Comparison of ENCODE assay signal across 8 mouse cellular contexts in genomic region chr2:11552297-11552821, GRCm38 (mm10). TPM values are rescaled to one million over a fixed set of nuclear protein-coding genes. Genes with fewer than 3 reads are reported as not detected.
A peak's percentile ranks its signal among the peaks of the same experiment; 100 is the strongest.
DNase-seq lines count a peak whose midpoint lies in the region; ATAC-seq and TF ChIP-seq lines count a peak whose summit lies in the region.

No protein-coding gene starts in this region.

- no peak overlapping the region for H3K27ac ChIP-seq in heart, postnatal 0 days (ENCODE audit: low read depth)
- no peak overlapping the region for H3K27ac ChIP-seq in embryonic facial prominence, embryonic 13.5 days
- H3K27ac ChIP-seq in kidney, embryonic 15.5 days, result peak overlapping the region; percentile 43

- no peak overlapping the region; the same call in 1 of the 2 replicates for H3K9ac ChIP-seq in heart, postnatal 0 days (replicated peaks; ENCODE audit: low read depth, low read length)
- no peak overlapping the region for H3K9ac ChIP-seq in embryonic facial prominence, embryonic 13.5 days
- no peak overlapping the region for H3K9ac ChIP-seq in kidney, embryonic 15.5 days

- intact Hi-C loops in heart, postnatal 10 days (cut with DNase I), result no loop called here

- no peaks in the 10 kb centered on the region for H3K79me2 ChIP-seq in myocyte (ENCODE audit: control insufficient read depth, insufficient read depth)

- no peak for TF ChIP-seq EP300 in heart, postnatal 0 days (IDR thresholded peaks at IDR 0.05; ENCODE audit: low read depth)

- H3K4me3 ChIP-seq in heart, postnatal 0 days (ENCODE audit: low read depth, low read length), result peak overlapping the region; percentile 67
- no peak overlapping the region for H3K4me3 ChIP-seq in embryonic facial prominence, embryonic 13.5 days
- peak overlapping the region; percentile 64 for H3K4me3 ChIP-seq in kidney, embryonic 15.5 days (replicated peaks)
- peak overlapping the region; percentile 30 for H3K4me3 ChIP-seq in myocyte

- no peak for ATAC-seq in heart, postnatal 0 days (ENCODE audit: insufficient read depth, low read depth)
- no peak for ATAC-seq in embryonic facial prominence, embryonic 13.5 days (ENCODE audit: insufficient number of reproducible peaks, insufficient read depth, low FRiP score, low TSS enrichment, low read depth)
- peak; percentile 57 for ATAC-seq in kidney, embryonic 15.5 days (replicated peaks; ENCODE audit: low FRiP score)

- no peak for TF ChIP-seq POLR2A in myocyte (IDR thresholded peaks at IDR 0.05; ENCODE audit: insufficient read length, low read depth)

- no peak for TF ChIP-seq CTCF in heart, postnatal 0 days (IDR thresholded peaks at IDR 0.05; ENCODE audit: low read depth)

- WGBS in heart, postnatal 0 days, result 34% methylated on average over 9 of the region's 9 CpGs
- WGBS in embryonic facial prominence, embryonic 13.5 days, result 3% methylated on average over 9 of the region's 9 CpGs
- 9% methylated on average over 9 of the region's 9 CpGs for WGBS in kidney, embryonic 15.5 days

- H3K27me3 ChIP-seq in heart, postnatal 0 days (ENCODE audit: control insufficient read depth, insufficient read depth, low read length), result no peaks in the 10 kb centered on the region
- peaks cover 48% of the 10 kb centered on the region for H3K27me3 ChIP-seq in embryonic facial prominence, embryonic 13.5 days
- peaks cover 10% of the 10 kb centered on the region; the same call in 1 of the 2 replicates for H3K27me3 ChIP-seq in kidney, embryonic 15.5 days
- H3K27me3 ChIP-seq in myocyte (ENCODE audit: control insufficient read depth, insufficient read depth, insufficient read length), result no peaks in the 10 kb centered on the region

- no peak for DNase-seq in heart, postnatal 0 days (ENCODE audit: low spot score)
- no peak for DNase-seq in heart, postnatal 10 days
- DNase-seq in layer of hippocampus, adult 9-11 months, result no peak
- no peak for DNase-seq in frontal cortex, postnatal 14 days (ENCODE audit: low spot score in 2 of 2)
- no peak for DNase-seq in natural killer cell, adult 2 months (ENCODE audit: low spot score in 2 of 2)

- no peaks in the 10 kb centered on the region for H3K9me3 ChIP-seq in heart, postnatal 0 days (replicated peaks; ENCODE audit: control insufficient read depth, low read length)
- no peaks in the 10 kb centered on the region for H3K9me3 ChIP-seq in embryonic facial prominence, embryonic 13.5 days
- H3K9me3 ChIP-seq in kidney, embryonic 15.5 days (replicated peaks), result no peaks in the 10 kb centered on the region

- H3K36me3 ChIP-seq in heart, postnatal 0 days (replicated peaks; ENCODE audit: control insufficient read depth, insufficient read depth, low read length), result no peaks in the 10 kb centered on the region
- H3K36me3 ChIP-seq in embryonic facial prominence, embryonic 13.5 days, result no peaks in the 10 kb centered on the region
- H3K36me3 ChIP-seq in kidney, embryonic 15.5 days, result no peaks in the 10 kb centered on the region
- no peaks in the 10 kb centered on the region for H3K36me3 ChIP-seq in myocyte (ENCODE audit: control insufficient read depth, insufficient read depth)

- no peak overlapping the region for H3ac ChIP-seq in myocyte (ENCODE audit: control insufficient read depth, insufficient read length)

- peaks cover 13% of the 10 kb centered on the region; the same call in 1 of the 2 replicates for H3K4me1 ChIP-seq in heart, postnatal 0 days (ENCODE audit: control insufficient read depth, insufficient read depth)
- H3K4me1 ChIP-seq in embryonic facial prominence, embryonic 13.5 days, result peaks cover 19% of the 10 kb centered on the region
- H3K4me1 ChIP-seq in kidney, embryonic 15.5 days, result peaks cover 20% of the 10 kb centered on the region

- peak overlapping the region; percentile 98 for H3K4me2 ChIP-seq in heart, postnatal 0 days (ENCODE audit: low read depth, low read length)
- H3K4me2 ChIP-seq in embryonic facial prominence, embryonic 13.5 days, result peak overlapping the region; percentile 91
- H3K4me2 ChIP-seq in kidney, embryonic 15.5 days, result peak overlapping the region; percentile 100
- H3K4me2 ChIP-seq in myocyte (ENCODE audit: low read depth), result peak overlapping the region; percentile 100

TF ChIP-seq in myocyte, 11 proteins besides CTCF, POLR2A, EP300 and RAD21:
- no peak for TF ChIP-seq E2F4 (IDR thresholded peaks at IDR 0.05; ENCODE audit: insufficient read depth)
- no peak for TF ChIP-seq REST (IDR thresholded peaks at IDR 0.05; ENCODE audit: insufficient read depth, insufficient read length)
- TF ChIP-seq SRF (IDR thresholded peaks at IDR 0.05; ENCODE audit: control insufficient read depth, insufficient read length, low read depth), result no peak
- TF ChIP-seq MYOG (IDR thresholded peaks at IDR 0.05; ENCODE audit: control insufficient read depth in 1 of 3, insufficient read depth in 1 of 3, insufficient read length in 2 of 3, low read depth in 2 of 3), result no peak
- TF ChIP-seq POLR2AphosphoS2 (IDR thresholded peaks at IDR 0.05; ENCODE audit: insufficient read length, low read depth), result no peak
- TF ChIP-seq MAX (IDR thresholded peaks at IDR 0.05; ENCODE audit: low read depth), result no peak
- no peak for TF ChIP-seq TCF3 (IDR thresholded peaks at IDR 0.05; ENCODE audit: insufficient read length, low read depth)
- TF ChIP-seq MYOD1 (IDR thresholded peaks at IDR 0.05; ENCODE audit: control insufficient read depth in 1 of 3, insufficient read length in 2 of 3, low read depth in 2 of 3), result no peak
- no peak for TF ChIP-seq TCF12 (IDR thresholded peaks at IDR 0.05; ENCODE audit: insufficient read depth, poor library complexity, severe bottlenecking)
- no peak for TF ChIP-seq CEBPB (IDR thresholded peaks at IDR 0.05; ENCODE audit: insufficient read depth, poor library complexity, severe bottlenecking)
- no peak for TF ChIP-seq USF1 (IDR thresholded peaks at IDR 0.05; ENCODE audit: low read depth)

RNA-seq across cellular contexts. Expression of gene Pfkfb3, which starts 1.5 kb away (rescaled TPM):
- total RNA-seq in heart, postnatal 0 days (2014; rRNA removed; ENCODE audit: low replicate concordance), result 2.4 and 6.8 TPM in 2 replicates
- polyA plus RNA-seq in heart, postnatal 0 days (2015; fragmentation: Nextera tagmentation; extraction: Ambion mirVana), result 3.2 and 3.5 TPM in 2 replicates
- total RNA-seq in heart, postnatal 10 days (2021), result 10 to 100 TPM in 1 of 2 experiments, 1 to 10 TPM in 1; 9.9 to 17.4 TPM
- 13.4 and 15.6 TPM in 2 replicates for polyA plus RNA-seq in embryonic facial prominence, embryonic 13.5 days (2015; fragmentation: Nextera tagmentation; extraction: Ambion mirVana)
- 13.2 and 13.9 TPM in 2 replicates for polyA plus RNA-seq in kidney, embryonic 15.5 days (2015; fragmentation: Nextera tagmentation; extraction: Ambion mirVana)
- polyA plus RNA-seq in myocyte (2012; fragmentation: generic; extraction: Trizol), result 2.0 TPM

RNA-seq across cellular contexts. Expression of gene Rbm17, which starts 51.6 kb away (rescaled TPM):
- 28.5 and 42.7 TPM in 2 replicates for total RNA-seq in heart, postnatal 0 days (2014; rRNA removed; ENCODE audit: low replicate concordance)
- 58.3 and 61.0 TPM in 2 replicates for polyA plus RNA-seq in heart, postnatal 0 days (2015; fragmentation: Nextera tagmentation; extraction: Ambion mirVana)
- 10 to 100 TPM; 64.9 to 80.2 TPM for total RNA-seq in heart, postnatal 10 days (2021)
- polyA plus RNA-seq in embryonic facial prominence, embryonic 13.5 days (2015; fragmentation: Nextera tagmentation; extraction: Ambion mirVana), result 166 and 170 TPM in 2 replicates
- 148 and 154 TPM in 2 replicates for polyA plus RNA-seq in kidney, embryonic 15.5 days (2015; fragmentation: Nextera tagmentation; extraction: Ambion mirVana)
- polyA plus RNA-seq in myocyte (2012; fragmentation: generic; extraction: Trizol), result 86.4 TPM
